In the genomic region with DNA sequence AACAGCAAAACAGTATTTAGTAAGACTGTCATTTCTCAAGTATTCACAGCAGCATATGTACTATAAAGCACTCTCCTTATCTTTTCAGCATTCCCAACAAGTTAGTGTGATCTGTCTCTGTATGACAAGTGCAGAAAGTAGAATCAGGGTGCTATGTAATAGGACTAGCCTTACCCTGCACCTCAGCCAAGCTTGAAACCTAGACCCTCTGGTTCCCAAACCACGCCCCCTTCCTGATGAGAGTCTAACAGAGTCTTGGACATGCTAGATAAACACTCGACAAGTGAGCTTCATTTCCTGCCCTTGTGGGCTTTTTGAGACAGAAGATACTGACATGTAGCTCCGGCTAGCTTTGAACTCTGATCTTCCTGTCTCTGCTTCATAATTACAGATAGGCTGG, we compare ENCODE assay signal across 17 mouse cellular contexts. TPM values are rescaled to one million over a fixed set of nuclear protein-coding genes. Genes with fewer than 3 reads are reported as not detected.
DNase-seq lines count a peak whose midpoint lies in the region; ATAC-seq and TF ChIP-seq lines count a peak whose summit lies in the region.
"Had no signal": no experiment of that assay in that cellular context is flagged by ENCODE, and none has a peak within 500 bp of the region (broad histone marks: within the 10 kb centered on the region; RNA-seq: fewer than 3 reads in every experiment).

No protein-coding gene starts in this region.

- H3K4me3 ChIP-seq in heart, embryonic 14.5 days (ENCODE audit: control insufficient read depth in 1 of 2, insufficient read depth in 1 of 2, low read depth in 1 of 2, low read length in 2 of 2) = no peak overlapping the region
- H3K4me3 ChIP-seq in lung, postnatal 0 days (ENCODE audit: low read depth, low read length) = no peak overlapping the region
- H3K4me3 ChIP-seq: forebrain, embryonic 15.5 days; gastrocnemius, adult 2 months; heart, adult 2 months; left cerebral cortex, adult 2 months; limb, embryonic 13.5 days; midbrain, embryonic 12.5 days had no signal

- no peaks in the 10 kb centered on the region for H3K27me3 ChIP-seq in heart, embryonic 14.5 days (ENCODE audit: control insufficient read depth, insufficient read depth, low read length)
- no peaks in the 10 kb centered on the region for H3K27me3 ChIP-seq in lung, postnatal 0 days (replicated peaks; ENCODE audit: insufficient read depth, low read length)
- H3K27me3 ChIP-seq: forebrain, embryonic 15.5 days; limb, embryonic 13.5 days; midbrain, embryonic 12.5 days had no signal

- no peak for DNase-seq in heart, adult 11 months
- DNase-seq in 416B (ENCODE audit: low read depth) = peak; percentile 93
- peak; percentile 47 for DNase-seq in c-Kit-positive CD71-positive TER-119-positive erythroid progenitor cells, embryonic 14.5 days (ENCODE audit: low spot score)
- DNase-seq in lung, postnatal 0 days (ENCODE audit: low spot score) = peak; percentile 48
- DNase-seq in spleen, adult 12 weeks (ENCODE audit: low spot score) = no peak
- no peak for DNase-seq in urinary bladder, postnatal 25 days (ENCODE audit: low spot score)
- DNase-seq in cerebellum, adult 8-10 months = no peak
- DNase-seq: cerebellum, adult 18-20 months; embryo, embryonic 11 days; gastrocnemius, adult 2 months; heart, adult 2 months; kidney, adult 9 months had no signal

- TF ChIP-seq EP300 in lung, postnatal 0 days (IDR thresholded peaks at IDR 0.05) = no peak

- no peak overlapping the region for H3K27ac ChIP-seq in heart, embryonic 14.5 days (replicated peaks in 1 of 2; ENCODE audit: control insufficient read depth in 1 of 2, insufficient read depth in 1 of 2, low read depth in 2 of 2, low read length in 2 of 2)
- no peak overlapping the region for H3K27ac ChIP-seq in lung, postnatal 0 days (ENCODE audit: low read length)
- H3K27ac ChIP-seq: forebrain, embryonic 15.5 days; gastrocnemius, adult 2 months; heart, adult 2 months; left cerebral cortex, adult 2 months; limb, embryonic 13.5 days; midbrain, embryonic 12.5 days had no signal

- H3K4me1 ChIP-seq in heart, embryonic 14.5 days (ENCODE audit: control insufficient read depth in 2 of 2, insufficient read depth in 2 of 2, low read length in 2 of 2) = peaks cover 11 to 30% of the 10 kb centered on the region in 2 experiments
- H3K4me1 ChIP-seq in lung, postnatal 0 days (ENCODE audit: insufficient read depth, low read depth, low read length) = peaks cover 4% of the 10 kb centered on the region; the same call in 1 of the 2 replicates

- H3K36me3 ChIP-seq in heart, embryonic 14.5 days (ENCODE audit: control insufficient read depth, insufficient read depth, low read length) = peaks cover 64% of the 10 kb centered on the region
- H3K36me3 ChIP-seq in lung, postnatal 0 days (ENCODE audit: insufficient read depth, low read length) = no peaks in the 10 kb centered on the region

- H3K9ac ChIP-seq in heart, embryonic 14.5 days (ENCODE audit: low read length) = no peak overlapping the region
- no peak overlapping the region for H3K9ac ChIP-seq in lung, postnatal 0 days (replicated peaks; ENCODE audit: low read depth)
- H3K9ac ChIP-seq: forebrain, embryonic 15.5 days; limb, embryonic 13.5 days; midbrain, embryonic 12.5 days had no signal

- no peak for TF ChIP-seq CTCF in lung, postnatal 0 days (IDR thresholded peaks at IDR 0.05)

- H3K4me2 ChIP-seq in heart, embryonic 14.5 days (ENCODE audit: low read length) = no peak overlapping the region
- no peak overlapping the region for H3K4me2 ChIP-seq in lung, postnatal 0 days (replicated peaks; ENCODE audit: low read depth, low read length)
- H3K4me2 ChIP-seq: forebrain, embryonic 15.5 days; limb, embryonic 13.5 days; midbrain, embryonic 12.5 days had no signal

- WGBS in heart, embryonic 14.5 days = 49% methylated on average over 3 of the region's 3 CpGs
- 26% methylated on average over 3 of the region's 3 CpGs for WGBS in lung, postnatal 0 days

- peak; percentile 46; the same call in 1 of the 2 replicates for ATAC-seq in heart, embryonic 14.5 days (ENCODE audit: insufficient number of reproducible peaks, insufficient read depth, low FRiP score, low read depth)
- ATAC-seq in lung, postnatal 0 days = peak; percentile 44
- ATAC-seq: forebrain, embryonic 15.5 days had no signal

- H3K9me3 ChIP-seq in heart, embryonic 14.5 days (ENCODE audit: control insufficient read depth, low read length) = no peaks in the 10 kb centered on the region
- no peaks in the 10 kb centered on the region for H3K9me3 ChIP-seq in lung, postnatal 0 days (ENCODE audit: low read length)
- H3K9me3 ChIP-seq: forebrain, embryonic 15.5 days; limb, embryonic 13.5 days; midbrain, embryonic 12.5 days had no signal

RNA-seq across cellular contexts. Expression of a gene that starts 5.6 kb away (rescaled TPM):
- 228 and 254 TPM in 2 replicates for polyA plus RNA-seq in heart, embryonic 14.5 days (2014; fragmentation: Nextera tagmentation; extraction: Ambion mirVana)
- 233 and 242 TPM in 2 replicates for polyA plus RNA-seq in lung, postnatal 0 days (2015; fragmentation: Nextera tagmentation; extraction: Ambion mirVana)

RNA-seq across cellular contexts. Expression of a gene that starts 52.1 kb away (rescaled TPM):
- 0.09 and 0.18 TPM in 2 replicates for polyA plus RNA-seq in heart, embryonic 14.5 days (2014; fragmentation: Nextera tagmentation; extraction: Ambion mirVana)
- not detected in 2 replicates for polyA plus RNA-seq in lung, postnatal 0 days (2015; fragmentation: Nextera tagmentation; extraction: Ambion mirVana)
- polyA plus RNA-seq: heart, adult 2 months had no signal

RNA-seq across cellular contexts. Expression of a gene that starts 55.1 kb away (rescaled TPM):
- polyA plus RNA-seq in heart, embryonic 14.5 days (2014; fragmentation: Nextera tagmentation; extraction: Ambion mirVana) = 10.8 TPM in 2 replicates
- 5.9 and 6.0 TPM in 2 replicates for polyA plus RNA-seq in lung, postnatal 0 days (2015; fragmentation: Nextera tagmentation; extraction: Ambion mirVana)

Comparison
In these comparisons a context has a peak if more than half of its experiments do, and no peak if none do; other contexts are left out.
1. DNase-seq: peak in 416B (single experiment), c-Kit-positive CD71-positive TER-119-positive erythroid progenitor cells, embryonic 14.5 days (single experiment) and lung, postnatal 0 days (single experiment); none in heart, adult 11 months (single experiment), spleen, adult 12 weeks (single experiment), urinary bladder, postnatal 25 days (single experiment) and cerebellum, adult 8-10 months (single experiment).